Mouse (Mus musculus): ENCODE data around the gene Gm4969.
A peak's percentile ranks its signal among the peaks of the same experiment; 100 is the strongest.

Gm4969 gene

DNA sequence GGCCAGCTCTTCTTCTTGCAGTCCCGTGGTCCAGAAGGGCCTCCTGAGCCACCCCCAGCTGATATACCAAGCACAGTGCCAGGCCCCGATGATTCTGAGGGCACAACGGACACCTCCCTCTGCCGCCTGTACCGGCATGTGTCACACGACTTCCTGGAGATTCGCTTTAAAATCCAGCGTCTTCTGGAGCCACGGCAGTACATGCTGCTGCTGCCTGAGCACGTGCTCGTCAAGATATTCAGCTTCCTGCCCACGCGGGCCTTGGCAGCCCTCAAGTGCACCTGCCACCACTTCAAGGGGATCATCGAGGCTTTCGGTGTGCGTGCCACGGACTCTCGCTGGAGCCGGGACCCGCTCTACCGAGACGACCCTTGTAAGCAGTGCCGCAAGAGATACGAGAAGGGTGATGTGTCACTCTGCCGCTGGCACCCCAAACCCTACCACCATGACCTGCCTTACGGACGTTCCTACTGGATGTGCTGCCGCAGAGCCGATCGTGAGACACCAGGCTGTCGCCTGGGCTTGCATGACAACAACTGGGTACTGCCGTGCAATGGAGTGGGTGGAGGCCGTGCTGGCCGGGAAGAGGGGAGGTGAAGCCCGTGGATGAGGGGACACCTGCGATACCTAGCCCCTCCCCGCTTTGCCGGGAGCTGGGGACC, 18.6 kb upstream of the Gm4969 start:
- DNase-seq (ENCODE audit: low spot score), result no peak

DNA sequence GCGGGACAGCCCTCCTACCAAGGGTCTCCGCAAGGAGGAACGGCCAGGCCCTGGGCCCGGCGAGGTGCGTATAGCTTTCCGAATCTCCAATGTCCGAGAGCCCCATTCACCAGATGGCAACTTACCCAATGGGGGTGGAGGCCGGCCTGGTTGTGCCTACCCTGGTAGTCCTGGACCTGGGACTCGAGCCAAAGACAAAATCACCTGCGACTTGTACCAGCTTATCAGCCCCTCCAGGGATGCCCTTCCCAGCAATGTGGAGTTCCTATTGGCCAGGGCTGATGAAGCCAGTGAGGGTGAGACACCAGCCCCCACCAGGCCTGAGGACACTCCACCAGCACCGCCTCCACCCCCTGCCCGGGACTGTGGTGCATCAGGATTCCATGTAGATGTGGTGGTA, 18.0 kb upstream of the Gm4969 start:
- no peak for DNase-seq (ENCODE audit: low spot score)

DNA sequence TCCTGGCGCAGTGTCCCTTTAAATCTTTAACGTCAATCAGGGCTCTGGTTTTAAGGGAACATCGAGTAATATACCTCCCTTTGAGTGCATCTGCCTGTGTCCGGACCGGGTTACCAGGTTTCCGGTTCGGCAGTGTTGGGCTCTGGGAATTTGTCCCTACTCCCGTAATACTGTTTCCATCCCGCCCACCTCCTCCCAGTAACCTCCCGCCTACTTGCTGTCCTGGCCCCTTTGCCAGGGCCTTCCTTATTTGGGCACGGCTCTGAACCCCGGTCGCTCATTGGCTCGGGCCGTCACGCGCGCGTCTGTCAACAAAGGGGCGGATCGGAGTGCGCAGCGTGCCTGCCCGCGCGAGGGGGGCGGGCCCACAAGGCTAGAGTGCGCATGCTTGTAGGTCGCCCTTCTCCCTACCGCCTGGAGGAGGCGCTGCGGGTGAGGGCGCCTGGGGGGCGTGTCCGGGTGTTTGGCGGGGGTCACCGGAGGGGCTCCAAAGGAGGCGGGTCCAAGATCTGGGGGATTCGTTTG, 13.2 kb upstream of the Gm4969 start:
- DNase-seq (ENCODE audit: low spot score), result peak; percentile 98

DNA sequence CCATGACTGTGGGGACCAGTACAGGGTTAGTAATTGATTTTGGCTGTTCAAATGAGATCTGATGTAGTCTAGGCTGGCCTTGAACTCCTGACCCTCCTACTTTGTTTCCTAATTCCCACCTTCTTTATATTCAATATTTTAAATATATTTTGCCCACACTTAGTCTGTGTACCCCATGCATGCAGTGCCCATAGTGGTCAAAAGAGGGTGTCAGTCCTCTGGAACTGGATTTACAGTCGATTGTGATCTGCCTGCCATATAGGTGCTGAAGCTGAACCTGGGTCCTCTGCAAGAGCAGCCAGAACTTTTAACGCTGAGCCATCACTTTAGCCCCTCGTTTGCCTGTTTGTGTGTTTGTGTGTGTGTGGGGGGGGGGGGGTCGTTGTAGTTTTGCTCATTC, 12.5 kb upstream of the Gm4969 start:
- DNase-seq (ENCODE audit: low spot score), result no peak

DNA sequence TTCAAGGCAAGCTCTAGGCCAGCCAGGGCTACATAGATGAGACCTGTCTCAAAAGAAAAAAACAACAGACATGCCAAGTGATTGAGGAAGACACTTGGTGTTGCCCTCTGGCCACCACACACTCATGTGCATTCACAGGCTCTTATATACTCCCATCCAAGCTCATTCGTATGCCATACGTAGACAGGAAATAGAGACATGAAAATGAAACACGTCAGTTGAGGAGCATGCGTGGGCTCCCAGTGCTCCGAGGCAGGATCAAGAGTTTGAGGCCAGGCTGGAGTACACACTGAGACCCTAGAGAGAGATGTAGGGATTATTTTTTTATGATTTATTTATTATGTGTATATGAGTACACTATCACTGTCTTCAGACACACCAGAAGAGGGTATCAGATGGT, 11.2 kb upstream of the Gm4969 start:
- DNase-seq (ENCODE audit: low spot score), result no peak

- no peak for DNase-seq (ENCODE audit: low spot score)
These were observed 9.6 kb upstream of the Gm4969 start for GRCm38 (mm10) chr7:19127744-19128143.

DNA sequence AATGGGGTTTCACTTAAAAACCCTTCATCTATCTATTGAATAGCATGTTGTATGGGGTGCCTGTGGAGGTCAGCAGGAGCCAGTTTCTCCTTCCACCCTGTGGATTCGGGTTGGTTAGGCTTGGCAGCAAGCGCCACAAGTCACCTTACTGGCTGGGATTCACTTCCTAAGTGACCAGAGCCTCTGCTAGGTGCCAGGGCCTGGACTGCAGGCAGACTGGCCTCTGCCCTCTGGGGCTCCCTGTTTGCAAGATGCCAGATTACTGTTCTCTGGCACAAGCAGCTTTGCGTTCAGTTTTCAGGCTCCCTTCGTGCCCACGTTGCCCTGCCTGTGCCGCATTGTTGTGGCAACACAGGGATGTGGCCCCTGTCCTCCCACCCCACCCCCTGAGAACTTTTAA, 6.5 kb upstream of the Gm4969 start:
- no peak for DNase-seq (ENCODE audit: low spot score)

DNA sequence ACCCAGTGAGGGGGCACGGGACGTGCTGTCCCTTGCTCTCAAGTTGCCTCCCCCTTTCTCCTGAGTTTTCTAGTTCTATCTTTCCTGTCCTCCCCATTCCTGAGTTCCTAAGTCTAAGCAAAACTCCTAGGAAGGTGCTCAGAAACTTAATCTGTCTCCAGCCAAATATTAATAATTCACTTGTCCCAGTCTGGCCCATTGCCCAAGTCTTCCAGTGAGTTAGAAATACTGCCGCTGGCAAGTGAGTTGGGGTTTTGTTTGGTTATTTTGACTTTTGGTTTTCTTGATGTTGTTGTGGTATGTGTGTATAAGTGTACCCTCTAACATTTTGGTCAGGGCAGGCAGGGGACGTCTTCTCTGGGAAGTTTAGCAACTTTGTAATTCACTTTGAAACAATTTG, 3.5 kb upstream of the Gm4969 start:
- DNase-seq (ENCODE audit: low spot score), result peak; percentile 36

GRCm38 (mm10) chr7:19119631-19120429, 1.7 kb upstream of the Gm4969 start, which contains the start of gene Fbxo46:
Gene Fbxo46, plus strand, starts transcription at chr7:19119859.
- DNase-seq (ENCODE audit: low spot score), result peak; percentile 95

DNA sequence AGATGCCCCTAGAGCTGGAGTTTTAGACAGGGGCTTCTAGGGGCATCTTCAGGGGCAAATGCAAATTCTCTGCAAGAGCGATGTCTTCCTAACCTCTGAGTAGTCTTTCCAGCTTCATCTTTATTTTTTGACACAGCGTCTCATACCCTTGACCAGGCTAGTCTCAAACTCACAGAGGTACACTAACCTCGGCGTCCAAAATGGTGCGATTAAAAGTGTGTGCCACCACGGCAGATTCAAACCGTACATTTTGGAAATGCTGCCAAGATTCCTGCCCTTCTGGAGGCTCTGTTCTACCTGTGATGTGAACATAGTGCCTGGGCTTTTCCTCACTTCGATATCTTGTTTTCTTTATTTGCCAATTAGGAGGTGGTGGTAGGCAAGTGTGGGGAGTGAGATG, 915 bp upstream of the Gm4969 start:
- peak; percentile 43 for DNase-seq (ENCODE audit: low spot score)

GRCm38 (mm10) chr7:19109565-19109964, 8.6 kb downstream of the Gm4969 start:
- no peak for DNase-seq (ENCODE audit: low spot score)

GRCm38 (mm10) chr7:19107436-19107835, 10.7 kb downstream of the Gm4969 start:
- DNase-seq (ENCODE audit: low spot score), result no peak

DNA sequence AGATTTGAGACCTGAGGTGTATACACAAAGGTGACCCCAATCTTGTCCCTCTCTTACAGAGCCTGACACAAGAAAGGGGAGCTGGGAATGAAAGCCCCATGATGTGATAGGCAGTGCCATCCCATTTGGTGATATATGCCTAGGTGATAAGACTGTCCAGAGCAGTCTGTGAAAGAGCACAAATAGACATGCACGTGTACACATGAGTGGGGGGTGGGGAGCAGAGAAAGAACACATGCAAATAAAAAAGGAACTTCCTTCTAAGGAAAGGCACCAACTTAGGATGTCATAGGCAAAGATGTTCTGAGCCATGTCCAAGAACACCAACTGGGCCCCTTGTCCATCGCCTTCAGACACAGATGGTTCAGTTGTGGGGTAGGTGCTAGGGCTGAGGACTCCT, 13.7 kb downstream of the Gm4969 start:
- DNase-seq (ENCODE audit: low spot score), result no peak

DNA sequence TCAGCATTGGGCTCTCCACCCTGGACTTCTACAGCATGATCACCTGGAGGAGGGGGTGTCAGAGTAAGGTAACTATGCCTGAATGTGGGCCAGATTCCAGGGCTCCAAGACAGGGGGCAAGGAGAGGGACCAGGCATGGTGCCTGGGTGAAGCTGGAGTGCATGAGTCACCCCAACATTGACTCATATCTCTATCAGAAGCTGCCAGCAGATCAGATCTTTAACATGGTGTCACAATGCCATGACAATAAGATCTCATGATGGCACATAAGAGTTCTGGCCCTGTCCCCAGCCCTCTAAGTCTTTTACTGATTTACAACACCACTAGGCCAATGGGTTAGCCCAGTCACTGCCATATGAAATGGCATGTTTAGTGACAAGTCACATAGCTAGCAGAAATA, 14.4 kb downstream of the Gm4969 start:
- no peak for DNase-seq (ENCODE audit: low spot score)

DNA sequence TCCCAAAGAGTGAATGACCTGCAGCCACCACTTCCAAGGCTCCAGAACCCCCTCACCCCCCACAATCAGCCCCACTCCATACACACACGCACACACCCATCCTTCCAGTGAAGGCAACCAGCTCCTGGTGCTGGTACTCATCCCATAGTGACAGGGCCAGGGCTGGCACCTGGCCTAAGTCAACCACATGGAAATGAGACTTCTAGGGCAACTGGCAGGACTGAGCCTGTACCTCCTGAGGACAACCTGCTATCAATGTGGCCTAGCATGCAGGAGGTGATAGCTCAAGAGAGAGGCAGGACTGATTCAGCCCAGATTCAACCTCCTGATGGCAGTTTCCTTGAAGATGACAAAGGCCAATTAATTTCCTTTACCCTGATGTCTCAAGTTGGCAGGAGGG, 17.9 kb downstream of the Gm4969 start:
- no peak for DNase-seq (ENCODE audit: low spot score)

- no peak for DNase-seq (ENCODE audit: low spot score)
These were observed 19.4 kb downstream of the Gm4969 start for GRCm38 (mm10) chr7:19098811-19099210.

DNA sequence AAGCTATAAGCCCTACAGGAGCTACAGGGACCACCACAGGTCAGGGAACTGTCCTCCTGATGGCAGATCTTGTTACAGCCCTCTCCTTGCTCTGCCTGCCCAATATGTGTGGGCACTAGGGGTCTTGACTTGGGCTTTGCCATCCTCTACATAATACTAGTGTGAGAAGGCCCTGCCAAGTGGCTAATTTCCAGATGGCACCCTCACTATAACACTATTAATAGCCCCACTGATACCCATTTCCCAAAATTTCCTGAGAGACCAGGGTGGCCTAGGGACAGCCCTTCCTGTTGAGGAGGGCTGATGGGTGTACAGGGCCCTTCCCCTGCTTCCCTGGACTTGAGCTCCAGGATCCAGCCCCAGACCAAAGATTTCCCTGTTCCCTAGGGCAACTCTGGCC, 20.3 kb downstream of the Gm4969 start:
- DNase-seq (ENCODE audit: low spot score), result peak; percentile 8

GRCm38 (mm10) chr7:19097217-19097616, 21.0 kb downstream of the Gm4969 start:
- peak; percentile 23 for DNase-seq (ENCODE audit: low spot score)

GRCm38 (mm10) chr7:19096421-19096976, 21.7 kb downstream of the Gm4969 start:
- DNase-seq (ENCODE audit: low spot score), result no peak

- peak; percentile 73 for DNase-seq (ENCODE audit: low spot score)
These were observed 22.4 kb downstream of the Gm4969 start for GRCm38 (mm10) chr7:19095751-19096110.

- DNase-seq (ENCODE audit: low spot score), result no peak
These were observed 23.1 kb downstream of the Gm4969 start for GRCm38 (mm10) chr7:19094826-19095750.

GRCm38 (mm10) chr7:19094471-19094825, 23.7 kb downstream of the Gm4969 start, which contains the start of gene Six5:
Gene Six5, plus strand, starts transcription at chr7:19094594.
- no peak for DNase-seq (ENCODE audit: low spot score)
